Mouse (Mus musculus) mouse embryonic stem cell (cell line): ENCODE measurements around the gene OR5BS1P.
"Not testable (repeated sequence)": the region's sequence is repeated elsewhere in the genome, so short reads cannot be mapped to it uniquely, and the experiment has no call there.

Experiments used
- in situ Hi-C, 2 experiments: fragments of 300-500 bp; cut with MboI; formaldehyde crosslinking; loops; 1 replicate in 1 of 2; 3 replicates in 1 of 2; pipeline ENCODE4 v1.14.3; 2019 to 2020; ENCODE audit warnings: low sequenced_read_pairs in 2 of 2, low pct_unique_long_range_greater_than_20kb in 1 of 2, mixed read lengths in 1 of 2; ENCODE audit not compliant: unreplicated experiment in 1 of 2

OR5BS1P gene

GRCm38 (mm10) chr15:98497631-98498030, 27.9 kb downstream of the OR5BS1P start:
- in situ Hi-C loops, result no loop called here

GRCm38 (mm10) chr15:98503317-98503716, 33.6 kb downstream of the OR5BS1P start:
- in situ Hi-C loops, result no loop called here

- in situ Hi-C loops, result no loop called here
Measured at GRCm38 (mm10) chr15:98504514-98504913, 34.8 kb downstream of the OR5BS1P start.

DNA sequence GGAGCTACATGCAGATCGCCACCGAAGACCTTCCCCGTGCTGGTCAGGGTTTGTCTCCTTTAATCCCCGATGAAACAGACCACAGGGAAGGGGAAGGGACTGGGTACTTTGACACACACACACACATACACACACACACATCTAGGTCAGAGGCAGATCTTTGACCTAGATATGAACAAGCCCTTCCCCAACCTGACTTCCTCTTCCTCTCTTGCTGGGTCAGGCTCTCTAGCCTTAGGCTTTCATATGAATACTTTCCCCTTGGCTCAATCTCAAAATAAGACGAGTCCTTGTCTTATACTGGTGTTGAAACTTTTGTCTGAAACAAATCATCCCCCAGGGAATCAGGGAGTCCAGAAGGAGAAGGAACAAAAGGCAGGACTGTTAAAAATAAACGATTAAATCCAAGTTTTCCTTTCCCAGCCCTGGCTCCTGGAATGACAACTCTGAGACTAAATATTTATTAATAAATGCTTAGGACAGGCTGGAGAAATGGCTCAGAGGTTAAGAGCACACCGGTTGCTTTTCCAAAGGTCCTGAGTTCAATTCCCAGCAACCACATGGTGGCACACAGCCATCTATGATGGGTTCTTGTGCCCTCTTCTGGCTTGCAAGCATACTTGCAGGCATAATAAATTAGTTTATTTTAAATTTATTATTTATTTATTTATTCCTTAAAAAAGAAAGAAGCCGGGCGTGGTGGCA, 36.7 kb downstream of the OR5BS1P start:
- in situ Hi-C loops, result no loop called here

DNA sequence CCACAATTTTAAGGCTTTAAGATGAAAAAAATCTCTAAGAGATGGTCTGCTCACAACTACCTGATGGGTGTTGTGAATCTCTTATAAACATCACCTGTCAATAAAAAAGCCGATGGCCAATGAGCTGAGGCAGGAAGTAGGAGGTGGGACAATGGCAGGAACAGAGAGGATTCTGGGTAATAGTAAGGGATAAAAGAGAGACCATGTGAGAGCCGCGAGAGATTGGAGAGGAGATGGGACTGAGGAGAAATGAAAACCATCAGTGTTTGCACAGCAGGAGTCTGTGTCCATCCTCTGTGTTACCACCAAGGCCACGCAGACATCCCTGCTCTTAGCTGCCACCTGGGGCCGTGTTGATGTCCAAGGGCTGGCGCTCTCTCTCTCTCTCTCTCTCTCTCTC, 37.6 kb downstream of the OR5BS1P start:
- in situ Hi-C loops, result no loop called here

DNA sequence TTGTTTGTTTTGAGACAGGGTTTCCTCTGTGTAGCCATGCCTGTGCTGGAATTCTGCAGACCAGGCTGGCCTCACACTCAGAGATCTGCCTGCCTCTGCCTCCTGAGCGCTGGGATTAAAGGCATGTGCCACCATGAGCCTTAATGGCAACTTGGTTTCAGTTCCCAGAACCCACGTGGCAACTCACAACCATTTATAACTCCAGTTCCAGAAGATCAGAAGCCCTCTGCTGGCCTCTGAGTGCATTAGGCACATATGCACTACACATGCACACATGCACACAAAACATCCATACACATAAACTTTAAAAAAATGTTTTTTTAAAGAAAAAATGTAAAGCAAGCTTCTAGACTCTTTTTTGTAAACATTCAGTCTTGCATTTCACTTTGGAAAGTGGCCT, 39.7 kb downstream of the OR5BS1P start:
- in situ Hi-C loops, result no loop called here

DNA sequence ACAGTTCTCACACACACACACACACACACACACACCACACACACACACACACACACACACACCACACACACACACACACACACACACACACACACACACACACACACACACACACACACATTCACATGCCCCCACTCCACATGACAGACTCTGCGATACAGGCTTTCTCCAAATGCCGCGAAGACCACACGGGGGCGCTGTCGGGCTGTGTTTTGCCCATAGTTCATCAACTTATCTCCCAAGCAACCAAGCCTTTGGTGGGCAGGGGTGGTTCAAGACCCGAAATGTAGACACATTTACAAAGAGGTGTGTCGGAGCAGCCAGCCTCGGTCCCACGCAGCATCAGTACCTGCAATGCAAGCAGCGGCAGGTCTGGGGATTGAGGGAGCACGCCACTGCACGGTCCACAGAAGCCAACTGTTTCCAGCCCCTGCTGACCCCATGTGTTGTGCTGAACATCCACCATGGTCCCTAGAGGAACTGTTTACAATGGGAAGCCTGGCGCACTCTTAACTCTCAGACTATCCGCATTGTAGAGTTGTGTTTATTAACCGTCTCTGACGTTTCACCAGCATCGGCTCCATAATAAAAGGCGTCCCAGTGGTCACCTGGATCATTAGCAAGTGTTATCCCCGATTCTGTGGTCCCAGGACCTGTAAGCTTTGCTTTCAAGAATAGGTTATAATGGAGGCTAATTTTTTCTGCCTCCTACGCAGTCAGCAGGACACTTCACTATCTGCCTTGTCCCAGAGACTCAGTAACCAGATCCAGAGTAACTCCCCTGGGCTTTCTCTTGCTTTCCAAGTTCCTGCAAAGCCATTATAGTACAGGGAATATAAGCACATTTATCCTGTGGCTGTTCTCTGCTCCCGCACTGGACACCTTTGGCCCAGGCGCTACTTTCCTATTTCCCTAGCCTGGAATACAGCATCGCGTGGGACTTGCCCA, 41.0 kb downstream of the OR5BS1P start:
- in situ Hi-C loops, result no loop called here

DNA sequence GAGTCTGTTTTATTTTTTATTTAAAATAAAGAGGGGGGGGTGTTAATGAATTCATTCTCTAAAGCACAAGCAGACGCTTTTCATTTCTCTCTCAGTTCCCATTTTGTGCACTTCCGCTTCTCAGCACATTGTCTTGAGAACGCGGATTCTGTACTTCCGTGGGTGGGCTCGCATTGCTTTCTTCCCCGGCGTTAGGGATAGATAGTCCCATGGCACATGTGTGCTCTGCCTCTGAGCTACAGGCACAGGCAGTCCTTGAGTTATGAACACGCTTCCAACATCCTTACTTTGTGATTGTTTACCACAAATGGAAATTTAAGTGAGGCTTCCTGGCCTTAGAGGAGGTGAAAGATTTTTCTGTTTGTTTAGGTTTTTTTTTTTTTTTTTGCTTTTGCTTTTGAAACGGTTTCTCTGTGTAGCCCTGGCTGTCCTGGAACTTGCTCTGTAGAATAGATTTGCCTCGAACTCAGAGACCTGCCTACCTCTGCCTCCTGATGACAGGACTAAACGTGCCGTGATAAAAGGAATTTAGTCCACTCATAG, 41.8 kb downstream of the OR5BS1P start:
- in situ Hi-C loops, result no loop called here

GRCm38 (mm10) chr15:98512232-98512631, 42.5 kb downstream of the OR5BS1P start:
- in situ Hi-C loops, result no loop called here

- in situ Hi-C loops, result no loop called here
Measured at GRCm38 (mm10) chr15:98512799-98513321, 43.2 kb downstream of the OR5BS1P start.

GRCm38 (mm10) chr15:98513676-98514075, 44.0 kb downstream of the OR5BS1P start:
- in situ Hi-C loops, result not testable (repeated sequence)

- in situ Hi-C loops, result no loop called here
Measured at GRCm38 (mm10) chr15:98514146-98514545, 44.5 kb downstream of the OR5BS1P start.

- in situ Hi-C loops, result not testable (repeated sequence)
Measured at GRCm38 (mm10) chr15:98514845-98515244, 45.1 kb downstream of the OR5BS1P start.

- in situ Hi-C loops, result no loop called here
Measured at GRCm38 (mm10) chr15:98517380-98518355, 48.0 kb downstream of the OR5BS1P start.

DNA sequence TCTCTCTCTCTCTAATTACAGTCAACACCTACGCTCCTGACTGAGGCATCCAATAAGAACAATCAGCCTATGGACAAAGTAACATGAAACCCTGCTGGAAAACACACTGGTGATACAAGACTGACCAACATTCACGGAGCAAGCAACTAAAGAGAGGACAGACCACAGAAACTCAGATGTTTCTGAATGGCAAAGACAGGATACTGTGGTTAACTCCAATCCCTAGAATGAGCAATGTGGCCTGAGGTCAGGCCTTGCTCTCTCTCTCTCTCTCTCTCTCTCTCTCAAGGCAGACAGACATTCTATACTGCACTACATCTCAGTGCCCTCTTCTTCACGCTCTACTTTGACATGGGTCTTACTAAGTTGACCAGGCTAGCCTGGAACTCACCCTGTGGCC, 51.5 kb downstream of the OR5BS1P start:
- in situ Hi-C loops, result no loop called here

- in situ Hi-C loops, result no loop called here
Measured at GRCm38 (mm10) chr15:98526057-98526456, 56.4 kb downstream of the OR5BS1P start.

DNA sequence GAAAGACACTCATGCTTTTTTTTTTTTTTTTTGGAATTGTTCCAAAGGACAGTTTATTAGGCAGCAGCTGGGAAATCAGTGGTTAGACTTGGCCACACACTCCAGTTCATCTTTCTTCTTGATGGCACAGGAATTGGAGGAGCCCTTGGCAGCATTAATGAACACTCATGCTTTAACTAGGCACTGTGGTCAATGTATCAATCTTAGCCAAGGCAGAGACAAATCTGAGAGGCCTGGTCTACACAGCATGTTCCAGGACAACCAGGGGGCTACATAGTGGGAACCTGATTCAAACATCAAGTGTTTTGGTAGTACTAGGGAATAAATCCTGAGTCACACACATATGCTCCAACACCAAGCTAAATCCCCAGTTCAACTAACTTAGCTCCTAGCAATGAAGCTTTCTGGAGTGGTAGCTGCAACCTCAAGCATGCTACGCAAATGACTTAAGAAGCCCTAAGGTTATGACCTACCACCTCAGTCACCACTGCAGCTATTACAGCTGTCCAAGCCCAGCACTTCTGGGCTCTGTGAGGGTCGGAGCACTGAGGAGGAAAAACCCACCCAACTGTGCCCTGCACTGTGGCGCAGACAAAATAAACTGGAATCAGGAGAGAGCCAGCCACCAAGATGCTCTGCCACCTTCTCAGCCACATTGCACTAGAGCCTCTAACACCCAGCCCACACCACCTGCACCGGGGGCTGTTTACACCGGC, 57.5 kb downstream of the OR5BS1P start:
- in situ Hi-C loops, result no loop called here
